Mouse (Mus musculus): ENCODE measurements around the gene Mcam.

DNA sequence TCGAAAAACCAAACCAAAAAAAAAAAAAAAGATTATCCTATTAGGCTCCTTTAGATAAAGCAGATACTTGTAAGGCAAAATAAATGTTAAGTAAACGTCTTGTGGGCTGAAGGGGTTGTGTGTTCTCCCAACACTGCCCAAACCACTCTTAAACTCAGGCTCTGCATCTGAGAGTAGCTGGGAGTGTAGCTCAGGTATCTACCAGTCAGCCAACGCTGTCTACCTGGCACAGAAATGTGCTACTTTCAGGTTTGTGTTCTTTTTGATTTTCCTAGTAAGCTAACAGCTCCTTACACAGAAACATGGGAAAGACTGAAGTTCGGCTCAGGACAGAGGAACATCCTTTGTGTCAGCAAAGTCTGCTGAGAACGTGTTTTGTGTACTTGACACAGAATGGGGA is 2.1 kb upstream of the Mcam start:
- TF ChIP-seq CTCF (IDR thresholded peaks at IDR 0.05; ENCODE audit: low read depth, low read length) (no peak), POLR2A (IDR thresholded peaks at IDR 0.05; ENCODE audit: extremely low read depth, insufficient read depth, low read length) (no peak)

Measured in liver, adult 2 months (tissue).